Mouse (Mus musculus): Measurements from ENCODE around the gene Tusc2. TPM values are rescaled to one million over a fixed set of nuclear protein-coding genes. Genes with fewer than 3 reads are reported as not detected.

The Tusc2 gene
- polyA plus RNA-seq, 1 experiment = 23.5 TPM

- TF ChIP-seq CTCF (IDR thresholded peaks at IDR 0.05; ENCODE audit: low read depth, low read length) (no peak), EP300 (IDR thresholded peaks at IDR 0.05; ENCODE audit: insufficient read depth, low read depth, low read length) (no peak), POLR2A (IDR thresholded peaks at IDR 0.05; ENCODE audit: insufficient read depth, low read length) (no peak)
- Histone ChIP-seq H3K27ac (ENCODE audit: insufficient read depth, low read length) (no peak overlapping the region), H3K4me1 (ENCODE audit: control insufficient read depth, insufficient read depth, low read length) (peaks cover 2% of the 10 kb centered on the region), H3K27me3 (ENCODE audit: control insufficient read depth, insufficient read depth, low read length, poor library complexity, severe bottlenecking) (no peaks in the 10 kb centered on the region), H3K4me3 (ENCODE audit: low read depth, low read length) (no peak overlapping the region; the same call in 1 of the 2 replicates), H3K9me3 (replicated peaks; ENCODE audit: control insufficient read depth, insufficient read depth, low read length, poor library complexity, severe bottlenecking) (no peaks in the 10 kb centered on the region), H3K9ac (ENCODE audit: low read depth, poor library complexity, severe bottlenecking) (0 out of 2 replicates have a peak overlapping the region, but pooled peaks have one; percentile 47), H3K36me3 (ENCODE audit: control insufficient read depth, insufficient read depth, low read length, poor library complexity, severe bottlenecking) (no peaks in the 10 kb centered on the region)
These were observed 14.8 kb downstream of the Tusc2 start for GRCm38 (mm10) chr9:107577871-107578270.

DNA sequence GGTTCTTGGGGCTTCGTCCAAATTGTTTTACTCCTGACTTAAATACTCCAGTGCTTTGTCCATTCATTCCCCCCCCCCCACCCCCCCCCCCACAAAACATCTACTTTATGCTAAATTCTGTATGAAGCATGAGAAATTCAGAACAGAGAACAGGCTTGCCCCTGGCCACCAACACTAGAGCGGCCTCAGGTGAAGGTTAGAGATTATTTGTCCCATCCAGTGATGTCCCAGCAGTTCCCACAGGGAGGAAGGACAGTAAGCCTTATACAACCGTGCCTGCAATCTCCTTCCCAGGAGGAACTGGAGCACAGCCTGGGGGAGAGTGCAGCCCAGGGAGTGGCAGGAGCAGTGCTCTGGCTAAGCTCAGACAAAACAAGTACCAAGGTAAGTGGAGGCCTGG is 15.5 kb downstream of the Tusc2 start, which contains the start of gene Naa80:
Naa80 (plus strand) TSS at position 301 of the 400 bp plus-strand sequence.
- TF ChIP-seq POLR2A (IDR thresholded peaks at IDR 0.05; ENCODE audit: insufficient read depth, low read length) = no peak
- TF ChIP-seq EP300 (IDR thresholded peaks at IDR 0.05; ENCODE audit: insufficient read depth, low read depth, low read length) = no peak
- no peak for TF ChIP-seq CTCF (IDR thresholded peaks at IDR 0.05; ENCODE audit: low read depth, low read length)
- no peak within 1 kb of the TSS; the same call in 1 of the 2 replicates for H3K4me3 ChIP-seq (ENCODE audit: low read depth, low read length)
- H3K9me3 ChIP-seq (replicated peaks; ENCODE audit: control insufficient read depth, insufficient read depth, low read length, poor library complexity, severe bottlenecking) = no peaks in the 10 kb centered on the region
- peaks cover 2% of the 10 kb centered on the region for H3K4me1 ChIP-seq (ENCODE audit: control insufficient read depth, insufficient read depth, low read length)
- H3K27me3 ChIP-seq (ENCODE audit: control insufficient read depth, insufficient read depth, low read length, poor library complexity, severe bottlenecking) = no peaks in the 10 kb centered on the region
- H3K36me3 ChIP-seq (ENCODE audit: control insufficient read depth, insufficient read depth, low read length, poor library complexity, severe bottlenecking) = no peaks in the 10 kb centered on the region
- no peak within 1 kb of the TSS for H3K9ac ChIP-seq (ENCODE audit: low read depth, poor library complexity, severe bottlenecking)
- no peak within 1 kb of the TSS for H3K27ac ChIP-seq (ENCODE audit: insufficient read depth, low read length)

DNA sequence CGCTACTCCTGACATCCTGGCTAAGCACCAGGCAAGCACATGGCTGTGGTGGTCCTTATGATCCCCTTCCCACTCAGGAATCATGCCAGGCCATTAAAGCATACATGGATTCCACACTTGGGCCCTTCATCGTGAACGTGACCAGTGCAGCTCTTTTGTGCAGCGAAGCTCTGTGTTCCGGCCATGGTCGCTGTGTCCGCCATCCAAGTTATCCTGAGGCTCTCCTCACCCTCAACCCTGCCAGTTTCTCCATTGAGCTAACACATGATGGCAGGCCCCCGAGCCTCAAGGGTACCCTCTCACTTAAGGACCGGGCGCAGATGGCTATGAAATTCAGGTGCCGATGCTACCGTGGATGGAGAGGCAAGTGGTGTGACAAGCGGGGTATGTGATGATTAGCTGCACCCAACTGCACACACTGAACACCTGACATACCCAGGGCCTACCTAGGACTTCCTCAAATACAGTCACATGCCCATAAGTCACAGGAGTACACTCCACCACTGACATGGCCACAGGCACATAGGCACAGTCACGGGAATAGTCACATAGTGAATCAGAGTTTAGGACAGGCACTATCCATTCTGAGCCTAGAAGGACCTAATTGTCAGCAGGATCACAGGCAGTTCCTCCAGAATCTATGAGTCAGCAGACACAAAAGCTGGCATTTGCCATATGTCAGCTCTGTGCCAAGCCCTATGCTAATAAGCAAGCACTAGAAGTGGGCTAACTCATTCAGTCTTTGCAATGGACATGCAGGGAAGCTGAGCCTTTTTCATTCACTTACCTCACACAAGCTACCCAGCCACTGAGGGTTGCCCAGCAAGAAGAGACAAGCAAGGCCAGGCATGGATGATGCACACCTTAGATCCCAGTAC is 16.2 kb downstream of the Tusc2 start:
- no peak overlapping the region for H3K4me3 ChIP-seq (ENCODE audit: low read depth, low read length)
- no peaks in the 10 kb centered on the region for H3K36me3 ChIP-seq (ENCODE audit: control insufficient read depth, insufficient read depth, low read length, poor library complexity, severe bottlenecking)
- H3K9ac ChIP-seq (ENCODE audit: low read depth, poor library complexity, severe bottlenecking) = no peak overlapping the region
- no peak for TF ChIP-seq POLR2A (IDR thresholded peaks at IDR 0.05; ENCODE audit: insufficient read depth, low read length)
- TF ChIP-seq CTCF (IDR thresholded peaks at IDR 0.05; ENCODE audit: low read depth, low read length) = no peak
- no peak for TF ChIP-seq EP300 (IDR thresholded peaks at IDR 0.05; ENCODE audit: insufficient read depth, low read depth, low read length)
- H3K9me3 ChIP-seq (replicated peaks; ENCODE audit: control insufficient read depth, insufficient read depth, low read length, poor library complexity, severe bottlenecking) = no peaks in the 10 kb centered on the region
- no peaks in the 10 kb centered on the region for H3K27me3 ChIP-seq (ENCODE audit: control insufficient read depth, insufficient read depth, low read length, poor library complexity, severe bottlenecking)
- H3K4me1 ChIP-seq (ENCODE audit: control insufficient read depth, insufficient read depth, low read length) = peaks cover 2% of the 10 kb centered on the region
- no peak overlapping the region for H3K27ac ChIP-seq (ENCODE audit: insufficient read depth, low read length)

DNA sequence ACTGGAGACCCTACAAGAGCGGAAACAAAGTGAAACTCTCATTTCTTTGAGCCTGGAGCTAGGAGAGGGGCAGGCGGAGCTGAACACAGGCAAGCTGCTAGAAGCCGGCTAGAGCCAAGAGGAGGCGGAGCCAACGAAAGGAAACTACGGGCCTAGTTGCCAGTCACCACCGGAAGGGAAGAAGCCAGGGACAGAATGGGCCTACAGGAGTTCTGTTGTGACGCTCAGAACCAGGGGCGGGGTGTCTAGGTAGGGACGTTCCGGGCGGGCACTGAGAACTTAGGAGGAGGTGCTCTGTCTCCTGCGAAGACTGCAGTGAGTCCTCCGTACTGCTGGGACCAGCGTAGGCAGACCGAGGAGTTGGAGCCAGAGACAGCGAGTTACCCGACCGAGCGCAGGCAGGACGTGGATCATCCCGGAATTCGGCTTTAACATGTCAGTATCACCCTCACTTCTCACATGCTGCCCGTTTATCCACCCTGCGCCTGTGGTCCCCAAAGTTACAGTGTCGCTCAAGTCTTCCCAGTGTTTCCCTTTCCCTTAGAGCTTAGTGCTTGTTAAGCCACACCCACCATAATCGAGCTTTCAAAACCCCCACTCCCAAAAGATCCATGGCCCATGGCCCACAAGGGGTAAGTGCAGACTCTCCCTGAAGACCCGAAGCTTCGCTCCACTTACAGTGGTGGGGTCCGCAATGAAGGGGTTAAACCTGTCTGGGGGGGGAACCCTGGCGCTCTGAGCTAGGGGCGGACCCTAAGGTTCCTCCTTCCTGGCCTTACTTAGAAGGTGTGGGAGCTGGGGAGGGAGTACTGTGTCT is 17.7 kb downstream of the Tusc2 start, which contains the start of gene Hyal3:
Hyal3 (plus strand) TSS at position 318 of the 817 bp plus-strand sequence.
- peaks cover 2% of the 10 kb centered on the region for H3K4me1 ChIP-seq (ENCODE audit: control insufficient read depth, insufficient read depth, low read length)
- 0 out of 2 replicates have a peak, but pooled peaks have one; percentile 31 for TF ChIP-seq EP300 (IDR thresholded peaks at IDR 0.05; ENCODE audit: insufficient read depth, low read depth, low read length)
- no peak for TF ChIP-seq CTCF (IDR thresholded peaks at IDR 0.05; ENCODE audit: low read depth, low read length)
- peak; percentile 39 for TF ChIP-seq POLR2A (IDR thresholded peaks at IDR 0.05; ENCODE audit: insufficient read depth, low read length)

DNA sequence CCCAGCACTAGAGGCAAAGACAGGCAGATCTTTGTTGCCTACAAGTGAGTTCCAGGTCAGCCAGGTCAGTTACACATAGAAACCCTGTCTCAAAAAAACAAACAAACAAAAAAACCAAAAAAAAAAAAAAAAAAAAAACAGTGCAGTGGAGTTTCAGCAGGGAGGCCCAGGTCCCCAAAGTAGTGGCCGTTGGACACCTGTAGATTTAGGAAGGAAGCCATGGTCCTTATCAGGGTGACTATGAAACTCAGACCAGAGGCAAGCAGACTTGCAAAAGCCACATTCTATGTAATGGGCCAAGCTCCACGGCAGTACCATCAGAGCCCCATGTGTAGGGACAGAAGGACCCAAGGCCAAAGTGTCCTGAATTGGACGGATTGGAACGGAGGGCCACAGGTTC is 18.5 kb downstream of the Tusc2 start:
- no peaks in the 10 kb centered on the region for H3K36me3 ChIP-seq (ENCODE audit: control insufficient read depth, insufficient read depth, low read length, poor library complexity, severe bottlenecking)
- no peak for TF ChIP-seq POLR2A (IDR thresholded peaks at IDR 0.05; ENCODE audit: insufficient read depth, low read length)
- TF ChIP-seq CTCF (IDR thresholded peaks at IDR 0.05; ENCODE audit: low read depth, low read length) = no peak
- no peaks in the 10 kb centered on the region for H3K9me3 ChIP-seq (replicated peaks; ENCODE audit: control insufficient read depth, insufficient read depth, low read length, poor library complexity, severe bottlenecking)
- peaks cover 2% of the 10 kb centered on the region for H3K4me1 ChIP-seq (ENCODE audit: control insufficient read depth, insufficient read depth, low read length)
- no peaks in the 10 kb centered on the region for H3K27me3 ChIP-seq (ENCODE audit: control insufficient read depth, insufficient read depth, low read length, poor library complexity, severe bottlenecking)
- H3K4me3 ChIP-seq (ENCODE audit: low read depth, low read length) = no peak overlapping the region; the same call in 1 of the 2 replicates
- peak overlapping the region; percentile 28; the same call in 1 of the 2 replicates for H3K9ac ChIP-seq (ENCODE audit: low read depth, poor library complexity, severe bottlenecking)
- no peak overlapping the region for H3K27ac ChIP-seq (ENCODE audit: insufficient read depth, low read length)

More for the DNA sequence above, 17.7 kb downstream of the Tusc2 start, which contains the start of gene Hyal3:
- H3K27me3 ChIP-seq (ENCODE audit: control insufficient read depth, insufficient read depth, low read length, poor library complexity, severe bottlenecking) = no peaks in the 10 kb centered on the region
- peak within 1 kb of the TSS; percentile 72 for H3K4me3 ChIP-seq (ENCODE audit: low read depth, low read length)
- peak within 1 kb of the TSS; percentile 71 for H3K27ac ChIP-seq (ENCODE audit: insufficient read depth, low read length)
- H3K9me3 ChIP-seq (replicated peaks; ENCODE audit: control insufficient read depth, insufficient read depth, low read length, poor library complexity, severe bottlenecking) = no peaks in the 10 kb centered on the region
- H3K9ac ChIP-seq (ENCODE audit: low read depth, poor library complexity, severe bottlenecking) = peak within 1 kb of the TSS; percentile 28
- no peaks in the 10 kb centered on the region for H3K36me3 ChIP-seq (ENCODE audit: control insufficient read depth, insufficient read depth, low read length, poor library complexity, severe bottlenecking)
